Mouse (Mus musculus) embryonic facial prominence, embryonic 15.5 days (tissue): ENCODE results near the gene Padi4. TPM values are rescaled to one million over a fixed set of nuclear protein-coding genes. Genes with fewer than 3 reads are reported as not detected.

Source experiments
- ATAC-seq: fragments of 200-750 bp; cut with Nextera tagmentation; 2 replicates; pipeline ENCODE4 v1.8.0; 2017; ENCODE audit warnings: low read depth, moderate TSS enrichment; ENCODE audit not compliant: insufficient number of reproducible peaks, low FRiP score, low TSS enrichment
- H3K27ac ChIP-seq: fragments of 300-500 bp; sonication (generic); replicated peaks from 2 replicates; pipeline ENCODE4 v1.5.1; 2015; ENCODE audit warnings: mild to moderate bottlenecking, inconsistent platforms
- H3K27me3 ChIP-seq: fragments of 300-500 bp; sonication (generic); 2 replicates; pipeline ENCODE4 v1.6.1; 2015; ENCODE audit warnings: inconsistent platforms
- H3K36me3 ChIP-seq: fragments of 300-500 bp; sonication (generic); 2 replicates; pipeline ENCODE4 v1.6.1; 2015; ENCODE audit warnings: mild to moderate bottlenecking, inconsistent platforms
- H3K4me1 ChIP-seq: fragments of 300-500 bp; sonication (generic); 2 replicates; pipeline ENCODE4 v1.6.1; 2015; ENCODE audit warnings: inconsistent platforms
- H3K4me2 ChIP-seq: fragments of 300-500 bp; sonication (generic); replicated peaks from 2 replicates; pipeline ENCODE4 v1.6.1; 2015; ENCODE audit warnings: mild to moderate bottlenecking, inconsistent platforms
- H3K4me3 ChIP-seq: fragments of 300-500 bp; sonication (generic); replicated peaks from 2 replicates; pipeline ENCODE4 v1.5.1; 2015; ENCODE audit warnings: mild to moderate bottlenecking, inconsistent platforms
- H3K9ac ChIP-seq: fragments of 300-500 bp; sonication (generic); 2 replicates; pipeline ENCODE4 v1.6.1; 2015; ENCODE audit warnings: inconsistent platforms
- H3K9me3 ChIP-seq: fragments of 300-500 bp; sonication (generic); replicated peaks from 2 replicates; pipeline ENCODE4 v1.6.1; 2016; ENCODE audit warnings: inconsistent platforms
- WGBS: fragments of 180-500 bp; shearing (Covaris S2); methylation state at CpG from one replicate; pipeline ENCODE4 v1.1.7; 2015; 5-methylcytosine and 5-hydroxymethylcytosine counted together
- polyA plus RNA-seq: library from polyadenylated mRNA; unstranded; fragments of >200 nt; fragmentation: Nextera tagmentation; extraction: Ambion mirVana; gene quantifications from 2 replicates; pipeline ENCODE4 v1.2.1, GENCODE M21; 2015

Padi4 gene
- polyA plus RNA-seq, 1 experiment from 2014 or later, result 1.9 TPM

GRCm38 (mm10) chr4:140810458-140811260, 36.6 kb upstream of the Padi4 start, which contains the start of gene Padi3:
Gene Padi3 (minus strand): TSS chr4:140810648.
- no peak within 1 kb of the TSS for H3K9ac ChIP-seq
- no peaks in the 10 kb centered on the region for H3K36me3 ChIP-seq
- H3K4me1 ChIP-seq, result peaks cover 29% of the 10 kb centered on the region
- no peaks in the 10 kb centered on the region; the same call in 1 of the 2 replicates for H3K27me3 ChIP-seq
- H3K4me2 ChIP-seq, result no peak within 1 kb of the TSS
- no peaks in the 10 kb centered on the region for H3K9me3 ChIP-seq
- WGBS, result 67% methylated on average over 16 of the region's 16 CpGs
- H3K4me3 ChIP-seq, result no peak within 1 kb of the TSS
- H3K27ac ChIP-seq, result no peak within 1 kb of the TSS
- no peak for ATAC-seq

- H3K27me3 ChIP-seq, result no peaks in the 10 kb centered on the region
- peaks cover 20% of the 10 kb centered on the region for H3K4me1 ChIP-seq
- H3K27ac ChIP-seq, result no peak overlapping the region
- H3K9ac ChIP-seq, result no peak overlapping the region
- no peaks in the 10 kb centered on the region for H3K9me3 ChIP-seq
- 67% methylated on average over 8 of the region's 8 CpGs for WGBS
- no peaks in the 10 kb centered on the region for H3K36me3 ChIP-seq
- no peak overlapping the region for H3K4me2 ChIP-seq
- no peak overlapping the region for H3K4me3 ChIP-seq
- ATAC-seq, result no peak
Measured at GRCm38 (mm10) chr4:140809118-140809517, 35.1 kb upstream of the Padi4 start.

GRCm38 (mm10) chr4:140804601-140805000, 30.6 kb upstream of the Padi4 start:
- Histone ChIP-seq H3K4me2 (no peak overlapping the region), H3K9ac (no peak overlapping the region), H3K9me3 (no peaks in the 10 kb centered on the region), H3K27me3 (no peaks in the 10 kb centered on the region), H3K27ac (no peak overlapping the region), H3K4me1 (no peaks in the 10 kb centered on the region), H3K36me3 (no peaks in the 10 kb centered on the region), H3K4me3 (no peak overlapping the region)
- ATAC-seq, result no peak
- WGBS, result 82% methylated on average over 9 of the region's 9 CpGs

GRCm38 (mm10) chr4:140801364-140801763, 27.3 kb upstream of the Padi4 start:
- Histone ChIP-seq H3K4me1 (no peaks in the 10 kb centered on the region), H3K9ac (no peak overlapping the region), H3K9me3 (no peaks in the 10 kb centered on the region), H3K4me2 (no peak overlapping the region), H3K4me3 (no peak overlapping the region), H3K27ac (no peak overlapping the region), H3K27me3 (no peaks in the 10 kb centered on the region), H3K36me3 (no peaks in the 10 kb centered on the region)
- 72% methylated on average over 3 of the region's 3 CpGs for WGBS
- no peak for ATAC-seq

- no peak overlapping the region for H3K27ac ChIP-seq
- ATAC-seq, result no peak
- no peaks in the 10 kb centered on the region for H3K4me1 ChIP-seq
- H3K36me3 ChIP-seq, result no peaks in the 10 kb centered on the region
- WGBS, result 74% methylated on average over 3 of the region's 3 CpGs
- no peaks in the 10 kb centered on the region for H3K9me3 ChIP-seq
- no peak overlapping the region for H3K4me3 ChIP-seq
- no peak overlapping the region for H3K9ac ChIP-seq
- no peaks in the 10 kb centered on the region for H3K27me3 ChIP-seq
- no peak overlapping the region for H3K4me2 ChIP-seq
Measured at GRCm38 (mm10) chr4:140796786-140797185, 22.8 kb upstream of the Padi4 start.

GRCm38 (mm10) chr4:140794678-140795077, 20.6 kb upstream of the Padi4 start:
- ATAC-seq, result no peak

GRCm38 (mm10) chr4:140793795-140794194, 19.8 kb upstream of the Padi4 start:
- 54% methylated on average over 9 of the region's 9 CpGs for WGBS
- H3K4me2 ChIP-seq, result no peak overlapping the region
- ATAC-seq, result no peak

More at GRCm38 (mm10) chr4:140794678-140795077, 20.6 kb upstream of the Padi4 start:
- H3K4me1 ChIP-seq, result no peaks in the 10 kb centered on the region
- 81% methylated on average over 9 of the region's 9 CpGs for WGBS
- H3K4me2 ChIP-seq, result no peak overlapping the region
- H3K36me3 ChIP-seq, result no peaks in the 10 kb centered on the region
- H3K4me3 ChIP-seq, result no peak overlapping the region
- H3K9ac ChIP-seq, result no peak overlapping the region
- no peak overlapping the region for H3K27ac ChIP-seq
- no peaks in the 10 kb centered on the region for H3K9me3 ChIP-seq
- H3K27me3 ChIP-seq, result no peaks in the 10 kb centered on the region

GRCm38 (mm10) chr4:140792584-140792983, 18.5 kb upstream of the Padi4 start:
- no peak overlapping the region for H3K27ac ChIP-seq
- H3K9me3 ChIP-seq, result no peaks in the 10 kb centered on the region
- H3K4me3 ChIP-seq, result no peak overlapping the region
- no peaks in the 10 kb centered on the region for H3K27me3 ChIP-seq
- H3K9ac ChIP-seq, result no peak overlapping the region
- H3K4me2 ChIP-seq, result no peak overlapping the region
- no peaks in the 10 kb centered on the region for H3K36me3 ChIP-seq
- no peak for ATAC-seq
- 86% methylated on average over 7 of the region's 7 CpGs for WGBS
- H3K4me1 ChIP-seq, result no peaks in the 10 kb centered on the region

More at GRCm38 (mm10) chr4:140793795-140794194, 19.8 kb upstream of the Padi4 start:
- no peak overlapping the region for H3K9ac ChIP-seq
- no peaks in the 10 kb centered on the region for H3K4me1 ChIP-seq
- no peaks in the 10 kb centered on the region for H3K9me3 ChIP-seq
- H3K4me3 ChIP-seq, result no peak overlapping the region
- H3K36me3 ChIP-seq, result no peaks in the 10 kb centered on the region
- H3K27ac ChIP-seq, result no peak overlapping the region
- no peaks in the 10 kb centered on the region for H3K27me3 ChIP-seq

- H3K9me3 ChIP-seq, result no peaks in the 10 kb centered on the region
- H3K4me3 ChIP-seq, result no peak overlapping the region
- no peak overlapping the region for H3K9ac ChIP-seq
- no peak overlapping the region for H3K27ac ChIP-seq
- H3K4me2 ChIP-seq, result no peak overlapping the region
- no peaks in the 10 kb centered on the region for H3K4me1 ChIP-seq
- H3K36me3 ChIP-seq, result no peaks in the 10 kb centered on the region
- no peak for ATAC-seq
- 82% methylated on average over 16 of the region's 16 CpGs for WGBS
- no peaks in the 10 kb centered on the region for H3K27me3 ChIP-seq
Measured at GRCm38 (mm10) chr4:140791071-140791470, 17.0 kb upstream of the Padi4 start.

- no peaks in the 10 kb centered on the region for H3K36me3 ChIP-seq
- H3K4me3 ChIP-seq, result no peak overlapping the region
- no peak overlapping the region for H3K4me2 ChIP-seq
- H3K27me3 ChIP-seq, result no peaks in the 10 kb centered on the region
- H3K4me1 ChIP-seq, result no peaks in the 10 kb centered on the region
- no peaks in the 10 kb centered on the region for H3K9me3 ChIP-seq
- no peak overlapping the region for H3K27ac ChIP-seq
- 72% methylated on average over 4 of the region's 4 CpGs for WGBS
- ATAC-seq, result no peak
- no peak overlapping the region; the same call in 1 of the 2 replicates for H3K9ac ChIP-seq
Measured at GRCm38 (mm10) chr4:140789983-140790382, 15.9 kb upstream of the Padi4 start.

GRCm38 (mm10) chr4:140788983-140789382, 14.9 kb upstream of the Padi4 start:
- no peak overlapping the region for H3K4me2 ChIP-seq
- H3K27ac ChIP-seq, result no peak overlapping the region
- H3K9ac ChIP-seq, result no peak overlapping the region
- no peaks in the 10 kb centered on the region for H3K36me3 ChIP-seq
- H3K4me1 ChIP-seq, result no peaks in the 10 kb centered on the region
- no peak for ATAC-seq
- WGBS, result 45% methylated on average over 6 of the region's 6 CpGs
- no peak overlapping the region for H3K4me3 ChIP-seq
- H3K27me3 ChIP-seq, result no peaks in the 10 kb centered on the region
- H3K9me3 ChIP-seq, result no peaks in the 10 kb centered on the region

- H3K4me1 ChIP-seq, result no peaks in the 10 kb centered on the region
- H3K9ac ChIP-seq, result no peak overlapping the region
- no peak overlapping the region for H3K27ac ChIP-seq
- no peak for ATAC-seq
- H3K9me3 ChIP-seq, result no peaks in the 10 kb centered on the region
- no peaks in the 10 kb centered on the region for H3K36me3 ChIP-seq
- WGBS, result 76% methylated on average over 6 of the region's 6 CpGs
- H3K27me3 ChIP-seq, result no peaks in the 10 kb centered on the region
- H3K4me3 ChIP-seq, result no peak overlapping the region
- no peak overlapping the region for H3K4me2 ChIP-seq
Measured at GRCm38 (mm10) chr4:140788264-140788663, 14.2 kb upstream of the Padi4 start.
